In the genomic region with DNA sequence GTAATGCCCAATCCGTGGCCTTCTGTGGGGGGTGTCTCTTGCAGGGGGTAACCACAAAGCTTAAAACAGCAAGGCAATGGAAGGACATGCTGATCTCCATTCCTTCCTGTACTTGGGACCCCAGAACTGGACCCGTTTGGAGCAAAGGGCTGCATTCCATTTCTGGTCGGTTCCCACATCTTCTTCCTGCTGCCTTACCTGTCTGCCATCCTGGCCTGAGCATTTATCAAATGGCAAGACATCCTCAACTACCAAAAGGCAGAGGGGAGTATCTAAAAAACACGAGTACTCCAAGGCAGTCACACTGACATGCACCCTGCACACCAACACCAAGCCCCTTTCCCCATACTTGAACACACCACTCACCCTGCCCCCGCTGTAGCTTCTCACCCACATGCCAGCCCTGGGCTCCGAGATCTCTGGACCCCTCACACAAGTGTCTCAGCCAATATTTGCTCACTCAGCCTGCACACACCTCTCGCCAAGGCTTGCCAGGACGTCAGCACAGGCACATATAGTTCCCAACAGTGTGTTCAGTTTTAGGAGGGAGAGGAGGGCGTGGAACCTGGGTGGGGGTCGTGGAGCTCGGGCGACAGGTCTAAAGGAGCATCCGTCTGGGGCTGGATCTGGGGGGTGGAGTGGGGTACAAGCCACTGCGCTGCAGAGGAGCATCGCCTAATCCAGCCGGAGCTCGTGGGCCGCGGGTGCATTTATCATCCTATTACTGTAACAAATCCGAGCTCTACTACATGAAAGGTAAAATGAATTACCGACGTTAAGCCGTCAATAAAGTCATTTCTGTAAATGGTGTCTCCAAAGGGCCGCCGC, we compare ENCODE assay signal across 18 mouse cellular contexts. TPM values are rescaled to one million over a fixed set of nuclear protein-coding genes. Genes with fewer than 3 reads are reported as not detected.
DNase-seq lines count a peak whose midpoint lies in the region; ATAC-seq and TF ChIP-seq lines count a peak whose summit lies in the region.
"Had no signal": no experiment of that assay in that cellular context is flagged by ENCODE, and none has a peak within 500 bp of the region (broad histone marks: within the 10 kb centered on the region; RNA-seq: fewer than 3 reads in every experiment).

No protein-coding gene starts in this region.

- no peak for TF ChIP-seq CTCF in hindbrain, postnatal 0 days (IDR thresholded peaks at IDR 0.05; ENCODE audit: low read depth)

- peaks cover 97% of the 10 kb centered on the region for H3K27me3 ChIP-seq in embryonic facial prominence, embryonic 14.5 days (replicated peaks; ENCODE audit: control insufficient read depth, insufficient read depth, low read length)
- H3K27me3 ChIP-seq in hindbrain, postnatal 0 days (ENCODE audit: insufficient read depth, low read length), result peaks cover 64% of the 10 kb centered on the region
- peaks cover 62% of the 10 kb centered on the region for H3K27me3 ChIP-seq in midbrain, embryonic 15.5 days (replicated peaks)

- peaks cover 4% of the 10 kb centered on the region; the same call in 1 of the 2 replicates for H3K4me1 ChIP-seq in embryonic facial prominence, embryonic 14.5 days (ENCODE audit: control insufficient read depth, insufficient read depth, low read length)
- no peaks in the 10 kb centered on the region for H3K4me1 ChIP-seq in hindbrain, postnatal 0 days (ENCODE audit: insufficient read depth, low read length)
- H3K4me1 ChIP-seq in midbrain, embryonic 15.5 days, result peaks cover 38% of the 10 kb centered on the region

- H3K4me2 ChIP-seq in embryonic facial prominence, embryonic 14.5 days (ENCODE audit: low read depth, low read length), result 0 out of 2 replicates have a peak overlapping the region, but pooled peaks have one; percentile 10
- H3K4me2 ChIP-seq in hindbrain, postnatal 0 days (ENCODE audit: low read depth, low read length), result peak overlapping the region; percentile 62
- H3K4me2 ChIP-seq in midbrain, embryonic 15.5 days, result peak overlapping the region; percentile 67

- no peak for ATAC-seq in embryonic facial prominence, embryonic 14.5 days (ENCODE audit: low read depth)
- ATAC-seq in hindbrain, postnatal 0 days, result no peak
- ATAC-seq in midbrain, embryonic 15.5 days (replicated peaks), result no peak

- 5% methylated on average over 25 of the region's 25 CpGs for WGBS in embryonic facial prominence, embryonic 14.5 days
- 3% methylated on average over 25 of the region's 25 CpGs for WGBS in hindbrain, postnatal 0 days
- WGBS in midbrain, embryonic 15.5 days, result 2% methylated on average over 25 of the region's 25 CpGs

- no peaks in the 10 kb centered on the region for H3K36me3 ChIP-seq in embryonic facial prominence, embryonic 14.5 days (ENCODE audit: control insufficient read depth, insufficient read depth, low read length)
- no peaks in the 10 kb centered on the region for H3K36me3 ChIP-seq in hindbrain, postnatal 0 days (ENCODE audit: insufficient read depth, low read length)
- H3K36me3 ChIP-seq in midbrain, embryonic 15.5 days (replicated peaks), result no peaks in the 10 kb centered on the region

- no peak overlapping the region for H3K9ac ChIP-seq in embryonic facial prominence, embryonic 14.5 days (ENCODE audit: low read depth, low read length)
- peak overlapping the region; percentile 15; the same call in 1 of the 2 replicates for H3K9ac ChIP-seq in hindbrain, postnatal 0 days (replicated peaks; ENCODE audit: low read length)
- H3K9ac ChIP-seq in midbrain, embryonic 15.5 days, result peak overlapping the region; percentile 13; the same call in 1 of the 2 replicates
- H3K9ac ChIP-seq: liver, embryonic 14.5 days had no signal

- peak; percentile 18 for DNase-seq in embryo, embryonic 10 days (ENCODE audit: low spot score)
- DNase-seq in embryo, embryonic 11 days, result no peak
- DNase-seq in embryonic facial prominence, embryonic 14.5 days (ENCODE audit: low spot score), result no peak
- DNase-seq in hindbrain, postnatal 0 days (ENCODE audit: low spot score), result peak; percentile 1
- DNase-seq in spleen, postnatal 4 days (ENCODE audit: low spot score in 2 of 2), result no peak
- no peak for DNase-seq in thymus, adult 18-20 months
- no peak for DNase-seq in urinary bladder, adult 2 months (ENCODE audit: low spot score)
- DNase-seq: cerebellum, adult 9-11 months; heart, adult 2 months; kidney, adult 8-10 months; kidney, postnatal 36 days; right cerebral cortex, postnatal 4 days had no signal

- 0 out of 2 replicates have a peak overlapping the region, but pooled peaks have one; percentile 5 for H3K4me3 ChIP-seq in embryonic facial prominence, embryonic 14.5 days (ENCODE audit: low read depth, low read length)
- peak overlapping the region; percentile 19; the same call in 1 of the 2 replicates for H3K4me3 ChIP-seq in hindbrain, postnatal 0 days (ENCODE audit: low read length)
- peak overlapping the region; percentile 49 for H3K4me3 ChIP-seq in midbrain, embryonic 15.5 days
- H3K4me3 ChIP-seq: erythroblast, embryonic 14.5 days; heart, adult 2 months; megakaryocyte, embryonic 14.5 days had no signal

- H3K27ac ChIP-seq in embryonic facial prominence, embryonic 14.5 days (replicated peaks; ENCODE audit: low read depth, low read length), result no peak overlapping the region
- 0 out of 2 replicates have a peak overlapping the region, but pooled peaks have one; percentile 26 for H3K27ac ChIP-seq in hindbrain, postnatal 0 days
- peak overlapping the region; percentile 68 for H3K27ac ChIP-seq in midbrain, embryonic 15.5 days
- H3K27ac ChIP-seq: heart, adult 2 months; liver, embryonic 14.5 days had no signal

- no peaks in the 10 kb centered on the region for H3K9me3 ChIP-seq in embryonic facial prominence, embryonic 14.5 days (ENCODE audit: control insufficient read depth, low read length)
- no peaks in the 10 kb centered on the region for H3K9me3 ChIP-seq in hindbrain, postnatal 0 days (ENCODE audit: low read length)
- H3K9me3 ChIP-seq in midbrain, embryonic 15.5 days, result no peaks in the 10 kb centered on the region

RNA-seq across cellular contexts. Expression of gene En1, which starts 2.7 kb away (rescaled TPM):
- polyA plus RNA-seq in embryonic facial prominence, embryonic 14.5 days (2014; fragmentation: Nextera tagmentation; extraction: Ambion mirVana), result 2.0 TPM in 2 replicates
- total RNA-seq in hindbrain, postnatal 0 days (2014; rRNA removed), result 13.0 and 13.2 TPM in 2 replicates
- 6.3 and 6.9 TPM in 2 replicates for polyA plus RNA-seq in hindbrain, postnatal 0 days (2015; fragmentation: Nextera tagmentation; extraction: Ambion mirVana)
- polyA plus RNA-seq in midbrain, embryonic 15.5 days (2015; fragmentation: Nextera tagmentation; extraction: Ambion mirVana), result 9.3 and 12.5 TPM in 2 replicates
- polyA plus RNA-seq in urinary bladder, adult 2 months (2012; rRNA removed), result not detected in 2 replicates
- total RNA-seq: adrenal gland, adult 18-20 months; heart, adult 2 months; left cerebral cortex, postnatal 36 days had no signal
- polyA plus RNA-seq: erythroblast, embryonic 14.5 days; heart, adult 2 months had no signal

Comparison
In these comparisons a context has a peak if more than half of its experiments do, and no peak if none do; other contexts are left out.
1. DNase-seq: peak in embryo, embryonic 10 days (single experiment) and hindbrain, postnatal 0 days (single experiment); none in embryo, embryonic 11 days (single experiment), embryonic facial prominence, embryonic 14.5 days (single experiment), spleen, postnatal 4 days (0 of 2), thymus, adult 18-20 months (0 of 2) and urinary bladder, adult 2 months (single experiment).
2. H3K4me2 ChIP-seq: peak in every context shown above with its lines; median percentile 67 in midbrain, embryonic 15.5 days; 62 in hindbrain, postnatal 0 days; 10 in embryonic facial prominence, embryonic 14.5 days.
3. Peak in every context shown above with its lines, with median percentiles within 50 percentile points of each other: H3K4me3 ChIP-seq.